Mouse (Mus musculus) embryonic facial prominence, embryonic 10.5 days (tissue): Measurements from ENCODE around the gene Igsf10. TPM values are rescaled to one million over a fixed set of nuclear protein-coding genes. Genes with fewer than 3 reads are reported as not detected.
A peak's percentile ranks its signal among the peaks of the same experiment; 100 is the strongest.
"Not testable (repeated sequence)": the region's sequence is repeated elsewhere in the genome, so short reads cannot be mapped to it uniquely, and the experiment has no call there.

Experiments used
- DNase-seq: peaks from one replicate; pipeline ENCODE4 v3.0.0-alpha.2; 2017; ENCODE audit warnings: low spot score
- H3K27ac ChIP-seq: fragments of 300-500 bp; sonication (generic); replicated peaks from 2 replicates; pipeline ENCODE4 v1.5.1; 2016; ENCODE audit warnings: mild to moderate bottlenecking
- H3K27me3 ChIP-seq: fragments of 300-500 bp; sonication (generic); replicated peaks from 2 replicates; pipeline ENCODE4 v1.6.1; 2016; ENCODE audit warnings: low read depth, mild to moderate bottlenecking; ENCODE audit not compliant: poor library complexity, severe bottlenecking
- H3K36me3 ChIP-seq: fragments of 300-500 bp; sonication (generic); replicated peaks from 2 replicates; pipeline ENCODE4 v1.6.1; 2016; ENCODE audit warnings: mild to moderate bottlenecking, moderate library complexity
- H3K4me1 ChIP-seq: fragments of 300-500 bp; sonication (generic); 2 replicates; pipeline ENCODE4 v1.6.1; 2016
- H3K4me3 ChIP-seq: fragments of 300-500 bp; sonication (generic); 2 replicates; pipeline ENCODE4 v1.5.1; 2016; ENCODE audit warnings: mild to moderate bottlenecking, moderate library complexity
- H3K9me3 ChIP-seq: fragments of 300-500 bp; sonication (generic); 2 replicates; pipeline ENCODE4 v1.6.1; 2016; ENCODE audit warnings: mild to moderate bottlenecking
- WGBS: fragments of 180-500 bp; shearing (Covaris S2); methylation state at CpG from one replicate; pipeline ENCODE4 v1.1.7; 2016; 5-methylcytosine and 5-hydroxymethylcytosine counted together
- polyA plus RNA-seq: library from polyadenylated mRNA; unstranded; fragments of >200 nt; fragmentation: Nextera tagmentation; extraction: Ambion mirVana; gene quantifications from 2 replicates; pipeline ENCODE4 v1.2.1, GENCODE M21; 2016

Gene Igsf10
- 4.6 and 5.7 TPM in 2 replicates for polyA plus RNA-seq

GRCm38 (mm10) chr3:59344065-59344905, at the start of gene Igsf10:
Igsf10 (minus strand) TSS chr3:59344394.
- peak; percentile 92 for DNase-seq
- H3K27ac ChIP-seq, result peak within 1 kb of the TSS; percentile 85

GRCm38 (mm10) chr3:59385553-59385952, 41.4 kb upstream of the Igsf10 start:
- Histone ChIP-seq H3K4me1 (no peaks in the 10 kb centered on the region), H3K4me3 (no peak overlapping the region), H3K9me3 (no peaks in the 10 kb centered on the region), H3K36me3 (no peaks in the 10 kb centered on the region), H3K27ac (no peak overlapping the region), H3K27me3 (no peaks in the 10 kb centered on the region)
- 77% methylated on average over 1 of the region's 1 CpGs for WGBS
- DNase-seq, result no peak

More at GRCm38 (mm10) chr3:59344065-59344905, at the start of gene Igsf10:
- Histone ChIP-seq H3K36me3 (peaks cover 3% of the 10 kb centered on the region; the same call in 1 of the 2 replicates), H3K4me3 (peak within 1 kb of the TSS; percentile 66), H3K27me3 (no peaks in the 10 kb centered on the region), H3K9me3 (no peaks in the 10 kb centered on the region), H3K4me1 (peaks cover 14% of the 10 kb centered on the region)
- WGBS, result 5% methylated on average over 23 of the region's 23 CpGs

- H3K27ac ChIP-seq, result no peak overlapping the region
- WGBS, result 84% methylated on average over 3 of the region's 3 CpGs
- H3K4me1 ChIP-seq, result no peaks in the 10 kb centered on the region
- H3K36me3 ChIP-seq, result no peaks in the 10 kb centered on the region
- H3K9me3 ChIP-seq, result no peaks in the 10 kb centered on the region
- no peak for DNase-seq
- H3K4me3 ChIP-seq, result no peak overlapping the region
- H3K27me3 ChIP-seq, result no peaks in the 10 kb centered on the region
These were observed 40.8 kb upstream of the Igsf10 start for GRCm38 (mm10) chr3:59385000-59385399.

- Histone ChIP-seq H3K4me1 (no peaks in the 10 kb centered on the region), H3K9me3 (no peaks in the 10 kb centered on the region), H3K36me3 (no peaks in the 10 kb centered on the region), H3K4me3 (no peak overlapping the region), H3K27me3 (no peaks in the 10 kb centered on the region), H3K27ac (no peak overlapping the region)
- DNase-seq, result no peak
- 71% methylated on average over 2 of the region's 2 CpGs for whole genome bisulfite sequencing
These were observed 40.1 kb upstream of the Igsf10 start for GRCm38 (mm10) chr3:59384321-59384720.

- WGBS, result 93% methylated on average over 1 of the region's 1 CpGs
- not testable (repeated sequence) for H3K4me3 ChIP-seq, H3K27ac ChIP-seq, H3K9me3 ChIP-seq, H3K27me3 ChIP-seq, H3K4me1 ChIP-seq, DNase-seq, H3K36me3 ChIP-seq
These were observed 34.6 kb upstream of the Igsf10 start for GRCm38 (mm10) chr3:59378791-59379190.

GRCm38 (mm10) chr3:59361895-59362294, 17.7 kb upstream of the Igsf10 start:
- no peaks in the 10 kb centered on the region for H3K36me3 ChIP-seq
- H3K27me3 ChIP-seq, result no peaks in the 10 kb centered on the region
- H3K4me1 ChIP-seq, result peaks cover 6% of the 10 kb centered on the region; the same call in 1 of the 2 replicates
- 68% methylated on average over 1 of the region's 1 CpGs for WGBS
- no peaks in the 10 kb centered on the region for H3K9me3 ChIP-seq
- no peak overlapping the region for H3K4me3 ChIP-seq
- DNase-seq, result no peak
- no peak overlapping the region for H3K27ac ChIP-seq

- Histone ChIP-seq H3K36me3 (no peaks in the 10 kb centered on the region), H3K4me1 (peaks cover 6% of the 10 kb centered on the region; the same call in 1 of the 2 replicates), H3K27me3 (no peaks in the 10 kb centered on the region), H3K27ac (no peak overlapping the region), H3K4me3 (no peak overlapping the region), H3K9me3 (no peaks in the 10 kb centered on the region)
- DNase-seq, result no peak
These were observed 15.9 kb upstream of the Igsf10 start for GRCm38 (mm10) chr3:59360102-59360501.

- Histone ChIP-seq H3K9me3 (no peaks in the 10 kb centered on the region), H3K27me3 (no peaks in the 10 kb centered on the region), H3K27ac (no peak overlapping the region), H3K4me1 (no peaks in the 10 kb centered on the region), H3K4me3 (no peak overlapping the region), H3K36me3 (no peaks in the 10 kb centered on the region)
- DNase-seq, result no peak
- WGBS, result 87% methylated on average over 3 of the region's 3 CpGs
These were observed 10.0 kb upstream of the Igsf10 start for GRCm38 (mm10) chr3:59354156-59354555.

GRCm38 (mm10) chr3:59351768-59352167, 7.6 kb upstream of the Igsf10 start:
- DNase-seq, result no peak
- Histone ChIP-seq H3K4me1 (no peaks in the 10 kb centered on the region), H3K4me3 (no peak overlapping the region), H3K36me3 (no peaks in the 10 kb centered on the region), H3K27me3 (no peaks in the 10 kb centered on the region), H3K9me3 (no peaks in the 10 kb centered on the region), H3K27ac (no peak overlapping the region)

- peak; percentile 9 for DNase-seq
- H3K36me3 ChIP-seq, result peaks cover 6% of the 10 kb centered on the region; the same call in 1 of the 2 replicates
- peak overlapping the region; percentile 66 for H3K4me3 ChIP-seq
- H3K27ac ChIP-seq, result no peak overlapping the region
- H3K9me3 ChIP-seq, result no peaks in the 10 kb centered on the region
- H3K27me3 ChIP-seq, result no peaks in the 10 kb centered on the region
- WGBS, result 76% methylated on average over 4 of the region's 4 CpGs
- H3K4me1 ChIP-seq, result peaks cover 14% of the 10 kb centered on the region
These were observed 1.2 kb downstream of the Igsf10 start for GRCm38 (mm10) chr3:59343026-59343425.

- H3K9me3 ChIP-seq, result no peaks in the 10 kb centered on the region
- no peak for DNase-seq
- no peak overlapping the region for H3K4me3 ChIP-seq
- H3K27me3 ChIP-seq, result no peaks in the 10 kb centered on the region
- 81% methylated on average over 11 of the region's 11 CpGs for WGBS
- H3K36me3 ChIP-seq, result peaks cover 6% of the 10 kb centered on the region; the same call in 1 of the 2 replicates
- no peak overlapping the region for H3K27ac ChIP-seq
- peaks cover 14% of the 10 kb centered on the region for H3K4me1 ChIP-seq
These were observed 2.4 kb downstream of the Igsf10 start for GRCm38 (mm10) chr3:59341647-59342427.

GRCm38 (mm10) chr3:59328526-59328925, 15.7 kb downstream of the Igsf10 start:
- no peaks in the 10 kb centered on the region for H3K4me1 ChIP-seq
- H3K9me3 ChIP-seq, result no peaks in the 10 kb centered on the region
- DNase-seq, result no peak
- H3K27ac ChIP-seq, result no peak overlapping the region
- no peaks in the 10 kb centered on the region for H3K27me3 ChIP-seq
- H3K36me3 ChIP-seq, result peaks cover 58% of the 10 kb centered on the region
- WGBS, result 66% methylated on average over 2 of the region's 2 CpGs
- H3K4me3 ChIP-seq, result no peak overlapping the region
